Mouse (Mus musculus) ES-Bruce4 (cell line): Measurements from ENCODE around the gene Trim56.

Source experiments
- CTCF ChIP-seq: IDR thresholded peaks from one replicate; pipeline ENCODE4 v1.8.1; 2011; ENCODE audit warnings: low read depth, low read length
- POLR2A ChIP-seq: IDR thresholded peaks from one replicate; pipeline ENCODE4 v1.8.1; 2011; ENCODE audit warnings: low read length; ENCODE audit not compliant: insufficient read depth

- TF ChIP-seq CTCF (no peak), POLR2A (no peak)
These were observed 13.2 kb downstream of the Trim56 start for GRCm38 (mm10) chr5:137102575-137103522.
